In the genomic region with DNA sequence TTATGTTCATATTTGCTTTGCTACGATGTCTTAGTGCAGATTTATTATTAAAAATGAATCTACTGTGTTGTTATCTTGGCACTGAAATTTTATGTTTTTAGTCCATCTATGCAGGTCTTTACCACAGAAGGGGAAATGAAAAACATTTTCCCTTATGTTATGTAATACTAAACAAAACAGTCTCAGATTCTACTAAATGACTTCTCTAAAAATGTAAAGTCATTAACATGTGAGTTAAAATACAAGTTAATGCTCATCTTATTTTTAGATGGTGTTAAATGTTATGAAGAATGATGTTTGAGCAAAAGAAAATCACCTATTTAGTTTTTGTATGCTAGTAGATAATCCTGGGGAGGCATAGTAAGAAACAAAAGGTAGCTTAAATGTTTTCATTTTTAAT, we compare ENCODE assay signal across 14 mouse cellular contexts.
DNase-seq lines count a peak whose midpoint lies in the region; ATAC-seq and TF ChIP-seq lines count a peak whose summit lies in the region.
"Had no signal": no experiment of that assay in that cellular context is flagged by ENCODE, and none has a peak within 500 bp of the region (broad histone marks: within the 10 kb centered on the region; RNA-seq: fewer than 3 reads in every experiment).

No protein-coding gene starts in this region.

- H3K9ac ChIP-seq in hindbrain, embryonic 13.5 days: no peak overlapping the region
- H3K9ac ChIP-seq in hindbrain, embryonic 12.5 days: no peak overlapping the region
- peak overlapping the region; percentile 62 for H3K9ac ChIP-seq in midbrain, embryonic 16.5 days (ENCODE audit: low read depth, low read length)
- H3K9ac ChIP-seq: heart, embryonic 15.5 days; intestine, embryonic 15.5 days; kidney, embryonic 15.5 days; limb, embryonic 13.5 days; liver, embryonic 15.5 days had no signal

- 88% methylated on average over 1 of the region's 1 CpGs for WGBS in hindbrain, embryonic 13.5 days
- WGBS in hindbrain, embryonic 12.5 days: 94% methylated on average over 1 of the region's 1 CpGs
- WGBS in midbrain, embryonic 16.5 days: 94% methylated on average over 1 of the region's 1 CpGs

- intact Hi-C loops in heart, postnatal 25 days (cut with DNase I): no loop called here

- H3K4me3 ChIP-seq in hindbrain, embryonic 13.5 days: no peak overlapping the region
- no peak overlapping the region for H3K4me3 ChIP-seq in hindbrain, embryonic 12.5 days
- no peak overlapping the region for H3K4me3 ChIP-seq in bone marrow macrophage, adult 2 months (ENCODE audit: insufficient read depth, low read length)
- peak overlapping the region; percentile 33 for H3K4me3 ChIP-seq in midbrain, embryonic 16.5 days (ENCODE audit: low read depth, low read length)
- H3K4me3 ChIP-seq: heart, embryonic 15.5 days; intestine, embryonic 15.5 days; kidney, embryonic 15.5 days; limb, embryonic 13.5 days; liver, embryonic 15.5 days had no signal

- H3K9me3 ChIP-seq in hindbrain, embryonic 13.5 days: no peaks in the 10 kb centered on the region
- H3K9me3 ChIP-seq in hindbrain, embryonic 12.5 days (replicated peaks): no peaks in the 10 kb centered on the region
- H3K9me3 ChIP-seq in midbrain, embryonic 16.5 days (replicated peaks; ENCODE audit: control insufficient read depth, low read length, poor library complexity, severe bottlenecking): no peaks in the 10 kb centered on the region
- H3K9me3 ChIP-seq: heart, embryonic 15.5 days; intestine, embryonic 15.5 days; kidney, embryonic 15.5 days; limb, embryonic 13.5 days; liver, embryonic 15.5 days had no signal

- peak; percentile 34 for DNase-seq in 416B (ENCODE audit: low read depth)
- DNase-seq in heart, postnatal 25 days (ENCODE audit: low spot score): no peak
- DNase-seq in thymus, postnatal 4 days: no peak
- DNase-seq: adrenal gland, postnatal 14 days; lung, postnatal 14 days had no signal

- no peak for TF ChIP-seq CTCF in bone marrow macrophage, adult 2 months (IDR thresholded peaks at IDR 0.05; ENCODE audit: low read depth, low read length)

- no peak for ATAC-seq in hindbrain, embryonic 13.5 days (ENCODE audit: low FRiP score)
- ATAC-seq in hindbrain, embryonic 12.5 days (ENCODE audit: low FRiP score): no peak
- ATAC-seq in midbrain, embryonic 16.5 days: no peak
- ATAC-seq: intestine, embryonic 15.5 days had no signal

- H3K36me3 ChIP-seq in hindbrain, embryonic 13.5 days: no peaks in the 10 kb centered on the region
- H3K36me3 ChIP-seq in hindbrain, embryonic 12.5 days: no peaks in the 10 kb centered on the region
- H3K36me3 ChIP-seq in midbrain, embryonic 16.5 days (ENCODE audit: control insufficient read depth, insufficient read depth, low read length): no peaks in the 10 kb centered on the region
- H3K36me3 ChIP-seq: heart, embryonic 15.5 days; intestine, embryonic 15.5 days; kidney, embryonic 15.5 days; limb, embryonic 13.5 days had no signal

- H3K4me1 ChIP-seq in hindbrain, embryonic 13.5 days (replicated peaks): peaks cover 8% of the 10 kb centered on the region; the same call in 1 of the 2 replicates
- peaks cover 6% of the 10 kb centered on the region; the same call in 1 of the 2 replicates for H3K4me1 ChIP-seq in hindbrain, embryonic 12.5 days
- peaks cover 15% of the 10 kb centered on the region for H3K4me1 ChIP-seq in bone marrow macrophage, adult 2 months (ENCODE audit: control insufficient read depth, insufficient read depth, low read length)
- peaks cover 12% of the 10 kb centered on the region; the same call in 1 of the 2 replicates for H3K4me1 ChIP-seq in midbrain, embryonic 16.5 days (ENCODE audit: control insufficient read depth, insufficient read depth, low read length)
- H3K4me1 ChIP-seq: intestine, embryonic 15.5 days; liver, embryonic 15.5 days had no signal

- H3K4me2 ChIP-seq in hindbrain, embryonic 13.5 days: peak overlapping the region; percentile 0; the same call in 1 of the 2 replicates
- H3K4me2 ChIP-seq in hindbrain, embryonic 12.5 days (replicated peaks): no peak overlapping the region
- H3K4me2 ChIP-seq in midbrain, embryonic 16.5 days (ENCODE audit: low read length): peak overlapping the region; percentile 53
- H3K4me2 ChIP-seq: heart, embryonic 15.5 days; intestine, embryonic 15.5 days; kidney, embryonic 15.5 days; limb, embryonic 13.5 days; liver, embryonic 15.5 days had no signal

- H3K27me3 ChIP-seq in hindbrain, embryonic 13.5 days: no peaks in the 10 kb centered on the region
- no peaks in the 10 kb centered on the region for H3K27me3 ChIP-seq in hindbrain, embryonic 12.5 days
- H3K27me3 ChIP-seq in midbrain, embryonic 16.5 days (ENCODE audit: control insufficient read depth, insufficient read depth, low read depth, low read length): no peaks in the 10 kb centered on the region
- H3K27me3 ChIP-seq: heart, embryonic 15.5 days; intestine, embryonic 15.5 days; kidney, embryonic 15.5 days; limb, embryonic 13.5 days; liver, embryonic 15.5 days had no signal

- TF ChIP-seq POLR2A in bone marrow macrophage, adult 2 months (IDR thresholded peaks at IDR 0.05; ENCODE audit: borderline replicate concordance, low read depth, low read length): no peak

- H3K27ac ChIP-seq in hindbrain, embryonic 13.5 days: no peak overlapping the region
- H3K27ac ChIP-seq in hindbrain, embryonic 12.5 days: no peak overlapping the region
- H3K27ac ChIP-seq in bone marrow macrophage, adult 2 months (ENCODE audit: insufficient read depth, low read depth, low read length): peak overlapping the region; percentile 65
- peak overlapping the region; percentile 88 for H3K27ac ChIP-seq in midbrain, embryonic 16.5 days (ENCODE audit: low read length)
- H3K27ac ChIP-seq: heart, embryonic 15.5 days; intestine, embryonic 15.5 days; kidney, embryonic 15.5 days; limb, embryonic 13.5 days; liver, embryonic 15.5 days had no signal

Comparison
In these comparisons a context has a peak if more than half of its experiments do, and no peak if none do; other contexts are left out.
1. H3K27ac ChIP-seq: peak in bone marrow macrophage, adult 2 months (single experiment) and midbrain, embryonic 16.5 days (single experiment); none in hindbrain, embryonic 13.5 days (single experiment) and hindbrain, embryonic 12.5 days (single experiment).